Mouse (Mus musculus) neural tube, embryonic 11.5 days (tissue): ENCODE measurements around the gene C1ql1. TPM values are rescaled to one million over a fixed set of nuclear protein-coding genes. Genes with fewer than 3 reads are reported as not detected.
"Not testable (repeated sequence)": the region's sequence is repeated elsewhere in the genome, so short reads cannot be mapped to it uniquely, and the experiment has no call there.

Source experiments
- ATAC-seq: fragments of 200-750 bp; cut with Nextera tagmentation; 2 replicates; pipeline ENCODE4 v1.8.0; 2017; ENCODE audit warnings: moderate number of reproducible peaks, mild to moderate bottlenecking, moderate TSS enrichment, moderate library complexity; ENCODE audit not compliant: insufficient read depth, low FRiP score, low TSS enrichment
- DNase-seq: peaks from one replicate; pipeline ENCODE4 v3.0.0-alpha.2; 2015; ENCODE audit warnings: low spot score
- H3K27ac ChIP-seq: fragments of 300-500 bp; sonication (generic); 2 replicates; pipeline ENCODE4 v1.5.1; 2014; ENCODE audit warnings: low read depth, mild to moderate bottlenecking, low read length
- H3K27me3 ChIP-seq: fragments of 300-500 bp; sonication (generic); 2 replicates; pipeline ENCODE4 v1.6.1; 2014; ENCODE audit warnings: mild to moderate bottlenecking, low read length, mixed read lengths; ENCODE audit not compliant: control insufficient read depth, insufficient read depth
- H3K36me3 ChIP-seq: fragments of 300-500 bp; sonication (generic); 2 replicates; pipeline ENCODE4 v1.6.1; 2014; ENCODE audit warnings: mild to moderate bottlenecking, low read length, moderate library complexity, mixed read lengths; ENCODE audit not compliant: control insufficient read depth, insufficient read depth
- H3K4me1 ChIP-seq: fragments of 300-500 bp; sonication (generic); 2 replicates; pipeline ENCODE4 v1.6.1; 2014; ENCODE audit warnings: low read length, mixed read lengths; ENCODE audit not compliant: control insufficient read depth, insufficient read depth
- H3K4me2 ChIP-seq: fragments of 300-500 bp; sonication (generic); 2 replicates; pipeline ENCODE4 v1.6.1; 2014; ENCODE audit warnings: low read depth, mild to moderate bottlenecking, moderate library complexity
- H3K4me3 ChIP-seq: fragments of 300-500 bp; sonication (generic); 2 replicates; pipeline ENCODE4 v1.5.1; 2014; ENCODE audit warnings: low read depth, low read length
- H3K9ac ChIP-seq: fragments of 300-500 bp; sonication (generic); 2 replicates; pipeline ENCODE4 v1.6.1; 2014; ENCODE audit warnings: mild to moderate bottlenecking, low read length
- H3K9me3 ChIP-seq: fragments of 300-500 bp; sonication (generic); 2 replicates; pipeline ENCODE4 v1.6.1; 2016; ENCODE audit warnings: low read length; ENCODE audit not compliant: control insufficient read depth
- WGBS: fragments of 180-500 bp; shearing (Covaris S2); extraction: QIAGEN DNeasy Blood & Tissue Kit; methylation state at CpG from one replicate; pipeline ENCODE4 v1.1.7; 2014; 5-methylcytosine and 5-hydroxymethylcytosine counted together
- polyA plus RNA-seq: library from polyadenylated mRNA; unstranded; fragments of >200 nt; fragmentation: Nextera tagmentation; extraction: Ambion mirVana; gene quantifications from 2 replicates; pipeline ENCODE4 v1.2.1, GENCODE M21; 2014

The C1ql1 gene
- polyA plus RNA-seq, 1 experiment from 2014 or later = 4.0 TPM

- Histone ChIP-seq H3K27ac (no peak overlapping the region), H3K9ac (no peak overlapping the region), H3K36me3 (no peaks in the 10 kb centered on the region), H3K4me3 (no peak overlapping the region), H3K4me2 (no peak overlapping the region), H3K4me1 (peaks cover 2% of the 10 kb centered on the region; the same call in 1 of the 2 replicates), H3K9me3 (no peaks in the 10 kb centered on the region), H3K27me3 (peaks cover 12% of the 10 kb centered on the region)
- DNase-seq (no peak), ATAC-seq (no peak)
- 64% methylated on average over 4 of the region's 4 CpGs for WGBS
These were observed 38.1 kb upstream of the C1ql1 start for GRCm38 (mm10) chr11:102984615-102985014.

DNA sequence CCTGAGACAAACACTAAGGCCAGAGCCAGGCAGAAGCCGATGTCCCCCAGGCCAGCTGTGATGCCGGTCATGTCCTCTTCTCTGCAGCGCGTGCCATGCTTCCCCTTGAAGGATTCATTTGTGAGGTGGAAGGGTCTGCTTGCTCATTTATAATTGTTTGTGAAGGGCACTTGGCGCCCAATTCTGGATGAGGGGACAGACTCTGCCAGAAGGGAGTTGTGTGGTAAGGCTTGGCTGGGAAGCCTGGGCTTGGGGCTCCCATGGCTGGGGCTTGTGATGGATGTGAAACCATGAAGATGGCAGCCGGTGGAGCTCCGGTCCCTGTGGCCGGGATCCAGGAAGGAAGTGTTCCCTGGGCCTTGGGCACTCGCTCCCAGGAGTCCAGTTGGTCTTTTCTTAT lies 37.6 kb upstream of the C1ql1 start:
- Histone ChIP-seq H3K27me3 (peaks cover 7% of the 10 kb centered on the region), H3K27ac (no peak overlapping the region), H3K4me3 (no peak overlapping the region), H3K4me2 (no peak overlapping the region), H3K36me3 (no peaks in the 10 kb centered on the region), H3K9ac (no peak overlapping the region), H3K4me1 (no peaks in the 10 kb centered on the region), H3K9me3 (no peaks in the 10 kb centered on the region)
- DNase-seq = no peak
- WGBS = 81% methylated on average over 9 of the region's 9 CpGs
- no peak for ATAC-seq

DNA sequence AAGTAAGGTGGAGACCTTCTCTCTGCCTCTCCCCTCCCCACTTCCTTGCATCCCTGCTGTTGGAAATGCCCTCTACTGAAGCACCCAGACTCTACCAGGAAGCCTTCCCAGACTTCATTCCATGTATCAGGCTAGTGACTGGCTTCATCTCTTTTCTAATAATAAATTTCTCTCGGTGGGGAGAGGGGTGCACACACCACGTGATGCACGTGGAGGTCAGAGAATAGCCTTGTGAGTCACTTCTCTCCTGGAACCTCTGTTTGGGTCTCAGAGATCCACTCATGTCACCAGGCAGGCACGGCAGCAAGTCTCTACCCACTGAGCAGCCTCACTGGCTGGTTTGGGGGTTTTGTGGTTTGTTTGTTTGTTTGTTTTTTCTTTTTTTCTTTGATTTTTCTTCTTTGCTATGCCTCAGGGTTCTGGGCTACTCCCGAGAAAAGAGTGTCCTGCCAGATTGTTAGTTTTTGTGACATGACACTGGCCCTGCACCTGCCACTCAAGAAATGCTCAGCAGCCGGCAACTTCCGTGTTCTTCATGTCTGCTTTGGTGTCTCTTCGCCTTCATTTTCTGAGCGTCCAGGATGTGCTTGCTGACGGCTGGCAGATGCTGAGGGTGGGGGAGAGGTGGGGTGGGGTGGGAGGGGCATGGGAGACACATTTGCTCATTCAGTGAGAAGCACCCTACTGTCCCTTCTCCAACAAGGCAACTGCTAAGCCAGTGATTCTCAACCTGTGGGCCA lies 34.8 kb upstream of the C1ql1 start:
- no peak overlapping the region for H3K9ac ChIP-seq
- ATAC-seq = no peak
- no peaks in the 10 kb centered on the region for H3K4me1 ChIP-seq
- H3K27ac ChIP-seq = no peak overlapping the region
- DNase-seq = no peak
- WGBS = 64% methylated on average over 10 of the region's 10 CpGs
- no peaks in the 10 kb centered on the region for H3K9me3 ChIP-seq
- no peaks in the 10 kb centered on the region for H3K27me3 ChIP-seq
- no peak overlapping the region for H3K4me3 ChIP-seq
- H3K4me2 ChIP-seq = no peak overlapping the region
- no peaks in the 10 kb centered on the region for H3K36me3 ChIP-seq

DNA sequence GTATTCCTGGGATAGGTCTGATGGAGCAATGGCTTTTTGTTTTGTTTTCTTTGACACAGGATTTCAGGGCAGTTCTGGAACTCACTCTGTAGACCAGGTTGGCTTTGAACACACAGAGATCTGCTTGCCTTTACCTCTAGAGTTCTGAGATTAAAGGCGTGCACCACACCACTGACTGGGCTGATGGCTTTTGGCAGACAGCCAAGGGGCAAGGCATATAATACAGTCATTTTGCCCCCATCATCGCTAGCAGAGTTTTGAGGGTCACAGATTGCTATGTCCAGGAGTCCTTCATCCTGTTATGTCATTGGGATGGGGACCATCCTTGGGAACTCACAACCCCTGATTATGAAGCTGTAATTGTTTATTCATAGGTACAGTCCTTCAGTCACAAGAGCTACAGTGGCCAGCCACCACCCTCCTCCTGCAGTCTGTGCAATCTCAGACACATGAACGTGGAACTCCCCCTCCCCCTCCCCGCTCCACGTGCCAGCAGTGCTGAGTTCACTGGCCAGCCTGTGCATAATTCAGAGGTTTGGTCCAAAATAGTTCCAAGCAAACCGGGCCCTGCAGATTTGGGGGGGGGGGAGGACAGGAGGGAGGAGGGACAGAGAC lies 31.7 kb upstream of the C1ql1 start:
- Histone ChIP-seq H3K27me3 (no peaks in the 10 kb centered on the region), H3K4me2 (no peak overlapping the region), H3K4me1 (no peaks in the 10 kb centered on the region), H3K4me3 (no peak overlapping the region), H3K9ac (no peak overlapping the region), H3K36me3 (no peaks in the 10 kb centered on the region), H3K9me3 (no peaks in the 10 kb centered on the region), H3K27ac (no peak overlapping the region)
- DNase-seq = no peak
- ATAC-seq = no peak
- WGBS = 65% methylated on average over 6 of the region's 6 CpGs

DNA sequence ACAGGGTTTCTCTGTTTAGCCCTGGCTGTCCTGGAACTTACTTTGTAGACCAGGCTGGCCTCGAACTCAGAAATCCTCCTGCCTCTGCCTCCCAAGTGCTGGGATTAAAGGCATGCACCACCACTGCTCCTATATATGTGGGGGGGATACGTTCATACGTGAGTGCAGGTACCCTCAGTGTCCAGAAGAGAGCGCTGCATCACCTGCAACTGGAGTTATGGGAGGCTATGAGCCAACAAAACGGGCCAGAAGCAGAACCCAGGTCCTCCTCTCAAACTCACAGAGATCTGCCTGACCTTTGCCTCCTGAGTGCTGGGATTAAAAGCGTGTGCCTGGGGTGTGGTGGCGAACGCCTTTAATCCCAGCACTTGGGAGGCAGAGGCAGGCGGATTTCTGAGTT lies 29.5 kb upstream of the C1ql1 start:
- not testable (repeated sequence) for ATAC-seq, H3K36me3 ChIP-seq, H3K9ac ChIP-seq, DNase-seq, H3K4me1 ChIP-seq, H3K27me3 ChIP-seq, H3K4me3 ChIP-seq, H3K9me3 ChIP-seq, H3K4me2 ChIP-seq, H3K27ac ChIP-seq
- 87% methylated on average over 9 of the region's 9 CpGs for WGBS

- Histone ChIP-seq H3K9me3 (no peaks in the 10 kb centered on the region), H3K4me3 (no peak overlapping the region), H3K36me3 (no peaks in the 10 kb centered on the region), H3K27me3 (peaks cover 4% of the 10 kb centered on the region; the same call in 1 of the 2 replicates), H3K9ac (no peak overlapping the region), H3K27ac (no peak overlapping the region), H3K4me1 (no peaks in the 10 kb centered on the region), H3K4me2 (no peak overlapping the region)
- ATAC-seq (no peak), DNase-seq (no peak)
- 70% methylated on average over 1 of the region's 1 CpGs for WGBS
These were observed 25.8 kb upstream of the C1ql1 start for GRCm38 (mm10) chr11:102972326-102972725.

- Histone ChIP-seq H3K27ac (no peak overlapping the region), H3K9me3 (no peaks in the 10 kb centered on the region), H3K4me1 (no peaks in the 10 kb centered on the region), H3K4me2 (no peak overlapping the region), H3K4me3 (no peak overlapping the region), H3K27me3 (peaks cover 4% of the 10 kb centered on the region; the same call in 1 of the 2 replicates), H3K9ac (no peak overlapping the region), H3K36me3 (no peaks in the 10 kb centered on the region)
- DNase-seq (no peak), ATAC-seq (no peak)
- 58% methylated on average over 5 of the region's 5 CpGs for WGBS
These were observed 25.1 kb upstream of the C1ql1 start for GRCm38 (mm10) chr11:102971604-102972003.

DNA sequence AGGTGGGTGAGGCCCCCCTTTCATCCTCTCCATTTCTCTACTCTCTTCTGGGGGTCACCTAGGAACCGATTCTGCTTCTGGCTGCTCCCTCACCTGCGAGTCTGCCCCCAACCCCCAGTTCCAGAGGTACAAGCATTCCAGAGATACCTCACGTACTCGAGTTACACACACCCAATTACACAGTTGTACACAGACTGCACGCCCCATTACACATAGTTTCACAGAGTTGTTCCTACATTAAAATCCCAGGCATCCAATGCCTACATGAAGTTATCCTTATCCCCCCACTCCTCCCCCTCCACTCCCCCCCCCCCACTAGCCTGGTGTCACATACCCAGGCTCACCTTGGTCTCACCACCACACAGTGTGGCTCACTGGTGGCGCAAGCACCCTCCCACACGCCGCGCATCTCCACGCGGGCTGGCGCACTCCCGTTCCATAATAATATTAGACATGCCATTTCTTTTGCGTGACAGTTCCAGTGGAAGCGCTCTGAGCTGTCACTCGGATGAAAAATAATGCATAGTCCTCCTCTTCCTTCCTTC lies 18.1 kb upstream of the C1ql1 start:
- Histone ChIP-seq H3K27ac (no peak overlapping the region), H3K4me3 (no peak overlapping the region), H3K4me2 (no peak overlapping the region), H3K36me3 (no peaks in the 10 kb centered on the region), H3K4me1 (peaks cover 17% of the 10 kb centered on the region), H3K27me3 (0 out of 2 replicates have a peak, but pooled peaks cover 3% of the 10 kb centered on the region), H3K9ac (no peak overlapping the region), H3K9me3 (no peaks in the 10 kb centered on the region)
- no peak for ATAC-seq
- DNase-seq = no peak
- WGBS = 74% methylated on average over 16 of the region's 16 CpGs
